Mouse (Mus musculus): ENCODE results near the gene Ccdc65.

Gene Ccdc65

GRCm38 (mm10) chr15:98692171-98692715, 15.8 kb upstream of the Ccdc65 start:
- 45% methylated on average over 11 of the region's 11 CpGs for WGBS

GRCm38 (mm10) chr15:98695726-98696125, 12.3 kb upstream of the Ccdc65 start:
- 43% methylated on average over 9 of the region's 9 CpGs for WGBS

GRCm38 (mm10) chr15:98696216-98696615, 11.8 kb upstream of the Ccdc65 start:
- WGBS: 56% methylated on average over 8 of the region's 8 CpGs

- WGBS: 2% methylated on average over 40 of the region's 40 CpGs
Measured at GRCm38 (mm10) chr15:98699190-98700105, 8.6 kb upstream of the Ccdc65 start.

- WGBS: 73% methylated on average over 9 of the region's 9 CpGs
Measured at GRCm38 (mm10) chr15:98704312-98704711, 3.7 kb upstream of the Ccdc65 start.

- WGBS: 18% methylated on average over 9 of the region's 9 CpGs
Measured at GRCm38 (mm10) chr15:98710442-98710841, 2.4 kb downstream of the Ccdc65 start.

- WGBS: 47% methylated on average over 5 of the region's 5 CpGs
Measured at GRCm38 (mm10) chr15:98714230-98714652, 6.2 kb downstream of the Ccdc65 start.

- 80% methylated on average over 16 of the region's 16 CpGs for WGBS
Measured at GRCm38 (mm10) chr15:98717301-98717700, 9.3 kb downstream of the Ccdc65 start.

- 66% methylated on average over 8 of the region's 8 CpGs for WGBS
Measured at GRCm38 (mm10) chr15:98722191-98722590, 14.2 kb downstream of the Ccdc65 start.

- WGBS: 47% methylated on average over 14 of the region's 14 CpGs
Measured at GRCm38 (mm10) chr15:98722854-98723253, 14.8 kb downstream of the Ccdc65 start.

- 24% methylated on average over 19 of the region's 19 CpGs for WGBS
Measured at GRCm38 (mm10) chr15:98724441-98724840, 16.4 kb downstream of the Ccdc65 start.

- WGBS: 87% methylated on average over 4 of the region's 4 CpGs
Measured at GRCm38 (mm10) chr15:98726079-98726478, 18.1 kb downstream of the Ccdc65 start.

- WGBS: 65% methylated on average over 7 of the region's 7 CpGs
Measured at GRCm38 (mm10) chr15:98726746-98727145, 18.7 kb downstream of the Ccdc65 start.

- under 1% methylated on average over 39 of the region's 39 CpGs for WGBS
Measured at GRCm38 (mm10) chr15:98727443-98728321, 19.7 kb downstream of the Ccdc65 start, which contains the start of gene Fkbp11. Gene Fkbp11 (minus strand): TSS chr15:98728198.

GRCm38 (mm10) chr15:98728366-98728765, 20.4 kb downstream of the Ccdc65 start:
- 38% methylated on average over 9 of the region's 9 CpGs for whole genome bisulfite sequencing

GRCm38 (mm10) chr15:98729791-98730545, 22.0 kb downstream of the Ccdc65 start:
- WGBS: 52% methylated on average over 7 of the region's 7 CpGs

- 78% methylated on average over 6 of the region's 6 CpGs for WGBS
Measured at GRCm38 (mm10) chr15:98730790-98731189, 22.8 kb downstream of the Ccdc65 start.

GRCm38 (mm10) chr15:98732006-98732531, 24.1 kb downstream of the Ccdc65 start:
- 56% methylated on average over 8 of the region's 8 CpGs for WGBS

GRCm38 (mm10) chr15:98733370-98733769, 25.4 kb downstream of the Ccdc65 start:
- 78% methylated on average over 6 of the region's 6 CpGs for WGBS

GRCm38 (mm10) chr15:98733976-98734566, 26.1 kb downstream of the Ccdc65 start:
- 71% methylated on average over 5 of the region's 5 CpGs for WGBS

GRCm38 (mm10) chr15:98736521-98736920, 28.5 kb downstream of the Ccdc65 start:
- 81% methylated on average over 10 of the region's 10 CpGs for WGBS

Data from cerebral cortex, adult 2 months (tissue).